Mouse (Mus musculus): ENCODE measurements around the gene Colec11. TPM values are rescaled to one million over a fixed set of nuclear protein-coding genes. Genes with fewer than 3 reads are reported as not detected.

Gene Colec11
- total RNA-seq, 2 experiments from 2014 or later = 4.8 to 9.4 TPM

GRCm38 (mm10) chr12:28603494-28603893 lies 19.7 kb downstream of the Colec11 start:
- DNase-seq (ENCODE audit: low spot score in 2 of 2) = no peak

- DNase-seq (ENCODE audit: low spot score in 2 of 2) = peak in 1 of 2 experiments; percentile 18
Observed at GRCm38 (mm10) chr12:28602259-28602658, 20.9 kb downstream of the Colec11 start.

- DNase-seq (ENCODE audit: low spot score in 2 of 2) = no peak
Observed at GRCm38 (mm10) chr12:28598526-28598991, 24.6 kb downstream of the Colec11 start.

GRCm38 (mm10) chr12:28598110-28598509 lies 25.1 kb downstream of the Colec11 start:
- DNase-seq (ENCODE audit: low spot score in 2 of 2) = no peak

GRCm38 (mm10) chr12:28597699-28598098 lies 25.5 kb downstream of the Colec11 start:
- DNase-seq (ENCODE audit: low spot score in 2 of 2) = no peak

- DNase-seq (ENCODE audit: low spot score in 2 of 2) = no peak
Observed at GRCm38 (mm10) chr12:28596851-28597250, 26.3 kb downstream of the Colec11 start.

- DNase-seq (ENCODE audit: low spot score in 2 of 2) = no peak
Observed at GRCm38 (mm10) chr12:28590428-28590827, 32.7 kb downstream of the Colec11 start.

GRCm38 (mm10) chr12:28589090-28589868 lies 33.9 kb downstream of the Colec11 start:
- DNase-seq (ENCODE audit: low spot score in 2 of 2) = peak; percentile 63 to 69

- DNase-seq (ENCODE audit: low spot score in 2 of 2) = no peak
Observed at GRCm38 (mm10) chr12:28587949-28588348, 35.2 kb downstream of the Colec11 start.

- no peak for DNase-seq (ENCODE audit: low spot score in 2 of 2)
Observed at GRCm38 (mm10) chr12:28584036-28584435, 39.1 kb downstream of the Colec11 start.

- no peak for DNase-seq (ENCODE audit: low spot score in 2 of 2)
Observed at GRCm38 (mm10) chr12:28582423-28582822, 40.8 kb downstream of the Colec11 start, which contains the start of gene Allc. Gene Allc, minus strand, starts transcription at chr12:28582523.

GRCm38 (mm10) chr12:28579132-28579531 lies 44.0 kb downstream of the Colec11 start:
- no peak for DNase-seq (ENCODE audit: low spot score in 2 of 2)

- DNase-seq (ENCODE audit: low spot score in 2 of 2) = no peak
Observed at GRCm38 (mm10) chr12:28578147-28578546, 45.0 kb downstream of the Colec11 start.

- no peak for DNase-seq (ENCODE audit: low spot score in 2 of 2)
Observed at GRCm38 (mm10) chr12:28575366-28576070, 47.7 kb downstream of the Colec11 start.

- DNase-seq (ENCODE audit: low spot score in 2 of 2) = no peak
Observed at GRCm38 (mm10) chr12:28572241-28572640, 50.9 kb downstream of the Colec11 start.

GRCm38 (mm10) chr12:28552299-28552698 lies 70.9 kb downstream of the Colec11 start, which contains the start of gene Dcdc2c:
Gene Dcdc2c, minus strand, starts transcription at chr12:28552399.
- no peak for DNase-seq (ENCODE audit: low spot score in 2 of 2)

- DNase-seq (ENCODE audit: low spot score in 2 of 2) = no peak
Observed at GRCm38 (mm10) chr12:28551775-28552174, 71.4 kb downstream of the Colec11 start.

GRCm38 (mm10) chr12:28548887-28549286 lies 74.3 kb downstream of the Colec11 start:
- no peak for DNase-seq (ENCODE audit: low spot score in 2 of 2)

All from adrenal gland, postnatal 4 days (tissue).